Mouse (Mus musculus) hindlimb bud, embryonic 11.5 days (tissue): Measurements from ENCODE around the gene Btbd35f20.
"Not testable (repeated sequence)": the region's sequence is repeated elsewhere in the genome, so short reads cannot be mapped to it uniquely, and the experiment has no call there.

Experiments
- DNase-seq: peaks from one replicate; pipeline ENCODE4 v3.0.0-alpha.2; 2012; ENCODE audit warnings: low read depth, low spot score; ENCODE audit errors: extremely low spot score

The Btbd35f20 gene

GRCm38 (mm10) chrX:4291145-4291544 lies at the start of gene Btbd35f20:
Gene Btbd35f20 (minus strand): TSS chrX:4291245.
- DNase-seq = not testable (repeated sequence)
